Mouse (Mus musculus): ENCODE data around the gene Rdh16f1.
"Not testable (repeated sequence)": the region's sequence is repeated elsewhere in the genome, so short reads cannot be mapped to it uniquely, and the experiment has no call there.

Rdh16f1 gene

DNA sequence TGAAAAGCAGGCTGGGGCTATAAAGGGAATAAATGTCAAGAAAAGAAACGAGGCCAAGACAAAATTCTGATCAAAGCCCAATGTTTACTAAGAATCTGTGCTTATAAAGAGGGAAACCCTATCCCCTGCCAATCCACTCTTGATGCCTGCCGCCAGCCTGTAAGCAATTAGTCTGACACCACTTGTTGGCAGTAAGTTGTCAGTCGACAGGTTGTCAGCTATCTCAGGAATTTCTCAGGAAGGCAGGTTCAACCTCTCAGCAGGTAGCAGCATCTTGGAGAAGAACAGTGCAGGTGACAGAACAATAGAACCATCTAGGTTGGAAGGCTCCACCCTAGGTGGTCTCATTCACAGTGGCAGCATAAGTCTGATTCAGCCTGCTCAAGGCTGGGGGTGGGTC, 69.5 kb downstream of the Rdh16f1 start:
- no peak for DNase-seq (ENCODE audit: low read depth)

GRCm38 (mm10) chr10:127834186-127834585, 74.6 kb downstream of the Rdh16f1 start:
- DNase-seq (ENCODE audit: low read depth): not testable (repeated sequence)

GRCm38 (mm10) chr10:127835292-127835691, 75.7 kb downstream of the Rdh16f1 start:
- no peak for DNase-seq (ENCODE audit: low read depth)

- not testable (repeated sequence) for DNase-seq (ENCODE audit: low read depth)
These were observed 78.2 kb downstream of the Rdh16f1 start for GRCm38 (mm10) chr10:127837793-127838192.

GRCm38 (mm10) chr10:127838539-127838938, 79.0 kb downstream of the Rdh16f1 start:
- no peak for DNase-seq (ENCODE audit: low read depth)

DNA sequence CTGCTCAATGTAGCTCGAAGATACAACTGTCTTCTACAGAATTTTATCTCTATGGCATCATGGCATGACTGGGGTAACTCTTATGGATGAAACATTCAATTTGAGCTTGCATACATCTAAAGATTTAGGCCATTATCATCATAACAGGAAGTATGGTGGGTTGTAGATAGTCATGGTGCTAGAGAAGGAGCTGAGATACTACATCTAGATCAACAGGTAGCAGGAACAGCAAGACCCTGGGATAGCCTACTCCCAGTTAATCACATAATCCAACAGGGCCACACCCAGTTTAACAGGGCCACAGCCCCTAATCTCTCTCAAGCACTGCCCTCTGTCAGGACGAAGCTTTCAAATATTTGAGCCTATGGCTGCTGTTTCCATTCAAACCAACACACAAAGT, 81.2 kb downstream of the Rdh16f1 start:
- DNase-seq (ENCODE audit: low read depth): no peak

Data from naive thymus-derived CD4-positive, alpha-beta T cell, adult 2 months (primary cell).